Mouse (Mus musculus) neural tube, embryonic 15.5 days (tissue): Measurements from ENCODE around the gene Taok3. TPM values are rescaled to one million over a fixed set of nuclear protein-coding genes. Genes with fewer than 3 reads are reported as not detected.
A peak's percentile ranks its signal among the peaks of the same experiment; 100 is the strongest.

Experiments used
- ATAC-seq: fragments of 200-750 bp; cut with Nextera tagmentation; 2 replicates; pipeline ENCODE4 v1.8.0; 2017; ENCODE audit warnings: mild to moderate bottlenecking, moderate TSS enrichment, moderate library complexity; ENCODE audit not compliant: low FRiP score
- H3K27ac ChIP-seq: fragments of 300-500 bp; sonication (generic); replicated peaks from 2 replicates; pipeline ENCODE4 v1.5.1; 2015; ENCODE audit warnings: mild to moderate bottlenecking, inconsistent platforms
- H3K27me3 ChIP-seq: fragments of 300-500 bp; sonication (generic); replicated peaks from 2 replicates; pipeline ENCODE4 v1.6.1; 2015; ENCODE audit warnings: inconsistent platforms
- H3K36me3 ChIP-seq: fragments of 300-500 bp; sonication (generic); 2 replicates; pipeline ENCODE4 v1.6.1; 2015; ENCODE audit warnings: inconsistent platforms
- H3K4me1 ChIP-seq: fragments of 300-500 bp; sonication (generic); 2 replicates; pipeline ENCODE4 v1.6.1; 2015; ENCODE audit warnings: inconsistent platforms
- H3K4me2 ChIP-seq: fragments of 300-500 bp; sonication (generic); 2 replicates; pipeline ENCODE4 v1.6.1; 2015; ENCODE audit warnings: inconsistent platforms, mild to moderate bottlenecking, moderate library complexity
- H3K4me3 ChIP-seq: fragments of 300-500 bp; sonication (generic); replicated peaks from 2 replicates; pipeline ENCODE4 v1.5.1; 2015; ENCODE audit warnings: mild to moderate bottlenecking, inconsistent platforms
- H3K9ac ChIP-seq: fragments of 300-500 bp; sonication (generic); replicated peaks from 2 replicates; pipeline ENCODE4 v1.6.1; 2015; ENCODE audit warnings: mild to moderate bottlenecking, inconsistent platforms
- H3K9me3 ChIP-seq: fragments of 300-500 bp; sonication (generic); replicated peaks from 2 replicates; pipeline ENCODE4 v1.6.1; 2016; ENCODE audit warnings: inconsistent platforms
- WGBS: fragments of 180-500 bp; shearing (Covaris S2); methylation state at CpG from one replicate; pipeline ENCODE4 v1.1.7; 2015; ENCODE audit warnings: mixed read lengths; 5-methylcytosine and 5-hydroxymethylcytosine counted together
- polyA plus RNA-seq: library from polyadenylated mRNA; unstranded; fragments of >200 nt; fragmentation: Nextera tagmentation; extraction: Ambion mirVana; gene quantifications from 2 replicates; pipeline ENCODE4 v1.2.1, GENCODE M21; 2015

Taok3 gene
- polyA plus RNA-seq, 1 experiment from 2014 or later = 63.8 TPM

DNA sequence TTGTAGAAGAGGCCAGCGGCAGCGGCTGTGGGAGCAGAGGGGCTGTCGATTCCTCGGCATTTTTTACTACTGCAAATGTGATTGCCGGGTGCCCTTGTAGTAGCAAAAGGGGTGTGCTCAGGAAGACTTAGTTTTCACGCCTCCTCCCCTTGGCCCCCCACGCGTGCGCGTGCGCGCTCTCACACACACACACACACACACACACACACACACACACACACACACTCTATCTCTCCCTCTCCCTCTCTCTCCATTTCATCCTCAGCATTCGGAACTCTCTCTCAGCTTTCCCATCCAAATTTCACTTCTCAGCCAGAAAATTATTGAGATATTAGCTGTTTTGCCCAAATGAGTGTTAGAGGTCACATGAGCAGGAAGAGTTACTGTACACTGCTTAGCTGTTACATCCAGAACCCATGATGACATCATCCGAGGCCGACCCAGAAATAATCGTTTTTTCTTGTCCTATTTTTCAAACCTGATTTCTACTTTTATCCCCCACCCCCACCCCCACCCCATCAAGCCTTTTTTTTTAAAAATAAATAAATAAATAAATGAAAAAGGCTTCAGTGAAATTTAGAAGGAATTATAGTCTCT lies 122.1 kb downstream of the Taok3 start:
- ATAC-seq = peak; percentile 62

GRCm38 (mm10) chr5:117242671-117243478 lies 122.9 kb downstream of the Taok3 start:
- 18% methylated on average over 22 of the region's 22 CpGs for WGBS
- H3K4me2 ChIP-seq = peak overlapping the region; percentile 81
- H3K4me1 ChIP-seq = peaks cover 40% of the 10 kb centered on the region
- peak overlapping the region; percentile 72 for H3K9ac ChIP-seq
- H3K4me3 ChIP-seq = peak overlapping the region; percentile 69
- peak; percentile 25; the same call in 1 of the 2 replicates for ATAC-seq
- H3K27me3 ChIP-seq = no peaks in the 10 kb centered on the region
- peak overlapping the region; percentile 95 for H3K27ac ChIP-seq
- 0 out of 2 replicates have a peak, but pooled peaks cover 3% of the 10 kb centered on the region for H3K36me3 ChIP-seq
- H3K9me3 ChIP-seq = no peaks in the 10 kb centered on the region

More for the DNA sequence above, 122.1 kb downstream of the Taok3 start:
- 0 out of 2 replicates have a peak, but pooled peaks cover 3% of the 10 kb centered on the region for H3K36me3 ChIP-seq
- peak overlapping the region; percentile 95 for H3K27ac ChIP-seq
- H3K9ac ChIP-seq = peak overlapping the region; percentile 72
- 15% methylated on average over 16 of the region's 16 CpGs for WGBS
- H3K9me3 ChIP-seq = no peaks in the 10 kb centered on the region
- H3K4me1 ChIP-seq = peaks cover 40% of the 10 kb centered on the region
- H3K4me2 ChIP-seq = peak overlapping the region; percentile 81
- H3K27me3 ChIP-seq = no peaks in the 10 kb centered on the region
- peak overlapping the region; percentile 69 for H3K4me3 ChIP-seq

DNA sequence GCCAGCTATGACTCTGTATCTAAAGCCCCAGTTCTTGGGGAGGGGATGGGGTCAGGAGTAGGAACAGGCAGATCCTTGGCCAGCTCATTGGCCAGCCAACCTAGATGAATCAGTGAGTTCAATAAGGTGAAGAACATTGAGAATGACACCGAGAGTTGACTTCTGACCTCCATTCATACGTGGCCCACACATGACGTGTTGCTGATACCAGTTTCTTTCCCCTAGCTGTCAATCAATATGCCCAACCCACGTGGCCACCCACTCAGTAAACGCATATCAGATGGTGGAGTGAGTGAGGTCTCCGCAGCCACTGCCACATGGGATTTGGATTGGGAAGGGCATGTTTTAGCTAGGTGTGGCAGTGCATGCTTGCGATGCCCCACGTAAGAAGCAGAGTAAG lies 125.2 kb downstream of the Taok3 start:
- H3K27ac ChIP-seq = no peak overlapping the region
- H3K27me3 ChIP-seq = no peaks in the 10 kb centered on the region
- H3K4me1 ChIP-seq = peaks cover 36% of the 10 kb centered on the region
- no peak overlapping the region for H3K9ac ChIP-seq
- 88% methylated on average over 8 of the region's 8 CpGs for WGBS
- no peak overlapping the region for H3K4me2 ChIP-seq
- no peaks in the 10 kb centered on the region for H3K9me3 ChIP-seq
- ATAC-seq = no peak
- H3K4me3 ChIP-seq = no peak overlapping the region
- 0 out of 2 replicates have a peak, but pooled peaks cover 3% of the 10 kb centered on the region for H3K36me3 ChIP-seq

- Histone ChIP-seq H3K36me3 (peaks cover 28% of the 10 kb centered on the region), H3K27me3 (no peaks in the 10 kb centered on the region), H3K4me3 (no peak overlapping the region), H3K27ac (no peak overlapping the region), H3K4me2 (no peak overlapping the region), H3K9ac (no peak overlapping the region), H3K4me1 (peaks cover 27% of the 10 kb centered on the region), H3K9me3 (no peaks in the 10 kb centered on the region)
- 41% methylated on average over 10 of the region's 10 CpGs for WGBS
- no peak for ATAC-seq
Observed at GRCm38 (mm10) chr5:117248351-117248750, 128.4 kb downstream of the Taok3 start.

- H3K9ac ChIP-seq = no peak overlapping the region
- H3K4me2 ChIP-seq = no peak overlapping the region
- no peaks in the 10 kb centered on the region for H3K9me3 ChIP-seq
- no peaks in the 10 kb centered on the region for H3K27me3 ChIP-seq
- peaks cover 48% of the 10 kb centered on the region for H3K36me3 ChIP-seq
- H3K4me3 ChIP-seq = no peak overlapping the region
- H3K27ac ChIP-seq = no peak overlapping the region
- no peak for ATAC-seq
- H3K4me1 ChIP-seq = peaks cover 5% of the 10 kb centered on the region
- WGBS = 81% methylated on average over 24 of the region's 24 CpGs
Observed at GRCm38 (mm10) chr5:117250796-117251195, 130.9 kb downstream of the Taok3 start.

- Histone ChIP-seq H3K4me1 (peaks cover 5% of the 10 kb centered on the region), H3K9ac (no peak overlapping the region), H3K27ac (no peak overlapping the region), H3K4me2 (no peak overlapping the region), H3K9me3 (no peaks in the 10 kb centered on the region), H3K4me3 (no peak overlapping the region), H3K36me3 (peaks cover 58% of the 10 kb centered on the region), H3K27me3 (no peaks in the 10 kb centered on the region)
- 95% methylated on average over 3 of the region's 3 CpGs for WGBS
- no peak for ATAC-seq
Observed at GRCm38 (mm10) chr5:117251763-117252162, 131.8 kb downstream of the Taok3 start.

- Histone ChIP-seq H3K36me3 (peaks cover 94% of the 10 kb centered on the region), H3K9me3 (no peaks in the 10 kb centered on the region), H3K4me3 (no peak overlapping the region), H3K9ac (no peak overlapping the region), H3K4me2 (no peak overlapping the region), H3K4me1 (no peaks in the 10 kb centered on the region), H3K27ac (no peak overlapping the region), H3K27me3 (no peaks in the 10 kb centered on the region)
- 93% methylated on average over 15 of the region's 15 CpGs for WGBS
- ATAC-seq = no peak
Observed at GRCm38 (mm10) chr5:117258276-117258675, 138.3 kb downstream of the Taok3 start.

DNA sequence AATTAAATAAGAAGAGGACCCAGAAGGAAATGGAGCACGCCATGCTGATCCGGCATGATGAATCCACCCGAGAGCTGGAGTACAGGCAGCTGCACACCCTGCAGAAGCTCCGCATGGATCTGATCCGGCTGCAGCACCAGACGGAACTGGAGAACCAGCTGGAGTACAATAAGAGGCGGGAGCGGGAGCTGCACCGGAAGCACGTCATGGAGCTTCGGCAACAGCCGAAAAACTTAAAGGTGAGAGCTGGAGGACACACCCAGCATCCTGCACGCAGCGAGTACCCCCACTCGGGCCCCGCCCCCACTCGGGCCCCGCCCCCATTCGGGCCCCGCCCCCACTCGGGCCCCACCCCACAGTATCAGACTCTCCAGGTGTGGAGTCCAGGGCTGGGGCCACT lies 143.6 kb downstream of the Taok3 start:
- H3K9me3 ChIP-seq = no peaks in the 10 kb centered on the region
- no peak for ATAC-seq
- no peak overlapping the region for H3K9ac ChIP-seq
- H3K4me1 ChIP-seq = no peaks in the 10 kb centered on the region
- H3K4me2 ChIP-seq = no peak overlapping the region
- H3K36me3 ChIP-seq = peaks cover 81% of the 10 kb centered on the region
- no peak overlapping the region for H3K27ac ChIP-seq
- no peaks in the 10 kb centered on the region for H3K27me3 ChIP-seq
- H3K4me3 ChIP-seq = no peak overlapping the region
- WGBS = 88% methylated on average over 21 of the region's 21 CpGs

- Histone ChIP-seq H3K36me3 (peaks cover 71% of the 10 kb centered on the region), H3K27ac (no peak overlapping the region), H3K9ac (no peak overlapping the region), H3K4me2 (no peak overlapping the region), H3K4me1 (no peaks in the 10 kb centered on the region), H3K9me3 (no peaks in the 10 kb centered on the region), H3K27me3 (no peaks in the 10 kb centered on the region), H3K4me3 (no peak overlapping the region)
- ATAC-seq = no peak
- 52% methylated on average over 5 of the region's 5 CpGs for WGBS
Observed at GRCm38 (mm10) chr5:117264701-117265100, 144.8 kb downstream of the Taok3 start.

DNA sequence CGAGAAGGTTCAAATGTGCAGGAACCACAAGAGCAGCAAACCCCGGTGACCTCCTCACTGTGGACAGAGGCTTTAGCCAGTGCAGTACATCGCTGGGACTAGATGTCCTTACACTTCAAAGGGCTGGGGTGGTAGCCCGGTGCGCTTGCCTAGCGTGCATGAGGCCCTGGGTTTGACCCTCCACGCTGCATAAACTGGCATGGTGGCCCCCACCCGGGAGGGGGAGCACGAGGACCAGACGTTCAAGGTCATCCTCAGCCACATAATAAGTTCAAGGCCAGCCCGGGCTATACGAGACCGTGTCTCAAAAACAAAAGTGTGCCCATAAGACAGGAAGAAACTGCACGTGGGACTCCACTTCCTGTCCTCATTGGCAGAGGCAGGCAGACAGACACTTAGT lies 148.0 kb downstream of the Taok3 start:
- ATAC-seq = no peak
- H3K4me1 ChIP-seq = no peaks in the 10 kb centered on the region
- H3K9me3 ChIP-seq = no peaks in the 10 kb centered on the region
- H3K36me3 ChIP-seq = peaks cover 51% of the 10 kb centered on the region
- H3K27ac ChIP-seq = no peak overlapping the region
- H3K4me3 ChIP-seq = no peak overlapping the region
- H3K9ac ChIP-seq = no peak overlapping the region
- H3K4me2 ChIP-seq = no peak overlapping the region
- H3K27me3 ChIP-seq = no peaks in the 10 kb centered on the region
- 87% methylated on average over 14 of the region's 14 CpGs for WGBS

GRCm38 (mm10) chr5:117268749-117269148 lies 148.8 kb downstream of the Taok3 start:
- Histone ChIP-seq H3K4me2 (no peak overlapping the region), H3K9me3 (no peaks in the 10 kb centered on the region), H3K36me3 (peaks cover 45% of the 10 kb centered on the region), H3K27ac (no peak overlapping the region), H3K4me3 (no peak overlapping the region), H3K9ac (no peak overlapping the region), H3K4me1 (no peaks in the 10 kb centered on the region), H3K27me3 (no peaks in the 10 kb centered on the region)
- no peak for ATAC-seq
- WGBS = 47% methylated on average over 5 of the region's 5 CpGs

DNA sequence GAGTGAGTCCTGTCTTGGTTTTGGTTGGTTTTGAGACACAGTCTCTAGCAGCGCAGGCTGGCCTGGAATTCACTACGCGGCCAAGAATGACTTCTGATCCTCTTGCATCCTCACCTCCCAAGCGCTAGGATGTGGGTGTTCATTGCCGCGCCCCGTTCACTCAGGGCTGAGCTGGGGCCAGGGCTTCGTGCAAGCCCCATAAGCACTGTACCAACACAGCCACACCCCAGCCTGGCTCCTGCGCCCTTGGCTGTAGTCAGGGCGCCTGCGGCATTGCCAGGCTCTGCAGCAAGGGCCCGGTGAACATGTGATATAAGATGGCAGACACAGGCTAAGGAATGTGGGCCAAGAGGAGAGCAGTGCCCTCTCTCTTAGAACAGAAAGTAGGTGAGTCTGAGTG lies 149.5 kb downstream of the Taok3 start:
- Histone ChIP-seq H3K9me3 (no peaks in the 10 kb centered on the region), H3K4me2 (no peak overlapping the region), H3K4me1 (no peaks in the 10 kb centered on the region), H3K27me3 (no peaks in the 10 kb centered on the region), H3K4me3 (no peak overlapping the region), H3K36me3 (peaks cover 39% of the 10 kb centered on the region), H3K27ac (no peak overlapping the region), H3K9ac (no peak overlapping the region)
- 96% methylated on average over 12 of the region's 12 CpGs for WGBS
- ATAC-seq = no peak
